Mouse (Mus musculus): Measurements from ENCODE around the gene Speer3. TPM values are rescaled to one million over a fixed set of nuclear protein-coding genes. Genes with fewer than 3 reads are reported as not detected.
"Not testable (repeated sequence)": the region's sequence is repeated elsewhere in the genome, so short reads cannot be mapped to it uniquely, and the experiment has no call there.

Speer3 gene
- total RNA-seq (2021) = not detected

GRCm38 (mm10) chr5:13791319-13791718, at the start of gene Speer3:
TSS of gene Speer3 (plus strand) at chr5:13791619.
- intact Hi-C loops (cut with DNase I) = no loop called here
- DNase-seq (ENCODE audit: extremely low spot score in 1 of 2, low spot score in 2 of 2) = no peak

- intact Hi-C loops (cut with DNase I); DNase-seq (ENCODE audit: extremely low spot score in 1 of 2, low spot score in 2 of 2): not testable (repeated sequence)
Observed at GRCm38 (mm10) chr5:13810496-13810895, 19.1 kb downstream of the Speer3 start.

GRCm38 (mm10) chr5:13825108-13825507, 33.7 kb downstream of the Speer3 start:
- intact Hi-C loops (cut with DNase I) = no loop called here
- no peak for DNase-seq (ENCODE audit: extremely low spot score in 1 of 2, low spot score in 2 of 2)

- intact Hi-C loops (cut with DNase I) = no loop called here
- DNase-seq (ENCODE audit: extremely low spot score in 1 of 2, low spot score in 2 of 2) = no peak
Observed at GRCm38 (mm10) chr5:13826708-13827107, 35.3 kb downstream of the Speer3 start.

- intact Hi-C loops (cut with DNase I) = no loop called here
- no peak for DNase-seq (ENCODE audit: extremely low spot score in 1 of 2, low spot score in 2 of 2)
Observed at GRCm38 (mm10) chr5:13844317-13844716, 52.9 kb downstream of the Speer3 start.

Other genes with a start within 250 kb of the Speer3 start
- gene Sema3e, start 233.7 kb downstream of the Speer3 start, total RNA-seq (2021) = 10 to 100 TPM; 10.3 to 11.9 TPM

Measured in left cerebral cortex, postnatal 10 days (tissue).